25 mouse cellular contexts compared by ENCODE assay signal in genomic region chr1:87562967-87563366, GRCm38 (mm10). TPM values are rescaled to one million over a fixed set of nuclear protein-coding genes. Genes with fewer than 3 reads are reported as not detected.
DNase-seq lines count a peak whose midpoint lies in the region; ATAC-seq and TF ChIP-seq lines count a peak whose summit lies in the region.
"Had no signal": no experiment of that assay in that cellular context is flagged by ENCODE, and none has a peak within 500 bp of the region (broad histone marks: within the 10 kb centered on the region; RNA-seq: fewer than 3 reads in every experiment).

No protein-coding gene starts in this region.

- TF ChIP-seq CTCF in brain, embryonic 14.5 days (IDR thresholded peaks at IDR 0.05; ENCODE audit: borderline replicate concordance, extremely low read depth, insufficient read depth, insufficient read length) = no peak
- TF ChIP-seq CTCF in hindbrain, postnatal 0 days (IDR thresholded peaks at IDR 0.05; ENCODE audit: low read depth) = no peak

- H3K4me2 ChIP-seq in midbrain, embryonic 14.5 days (ENCODE audit: low read length) = no peak overlapping the region
- H3K4me2 ChIP-seq in midbrain, embryonic 15.5 days = no peak overlapping the region
- H3K4me2 ChIP-seq in hindbrain, postnatal 0 days (ENCODE audit: low read depth, low read length) = no peak overlapping the region

- ATAC-seq in midbrain, embryonic 14.5 days (ENCODE audit: low FRiP score, low TSS enrichment) = no peak
- no peak for ATAC-seq in midbrain, embryonic 15.5 days (replicated peaks)
- peak; percentile 55; the same call in 1 of the 2 replicates for ATAC-seq in hindbrain, postnatal 0 days
- ATAC-seq: activated CD4-positive, CD25-positive, alpha-beta regulatory T cell, adult 4 months; forebrain, embryonic 16.5 days; inflammation-experienced regulatory T-cells, adult 6 months; intestine, postnatal 0 days; Patski had no signal

- H3K4me3 ChIP-seq in midbrain, embryonic 14.5 days (replicated peaks; ENCODE audit: low read depth, low read length) = no peak overlapping the region
- H3K4me3 ChIP-seq in midbrain, embryonic 15.5 days = no peak overlapping the region
- no peak overlapping the region for H3K4me3 ChIP-seq in hindbrain, postnatal 0 days (ENCODE audit: low read length)
- H3K4me3 ChIP-seq: heart, embryonic 10.5 days had no signal

- TF ChIP-seq POLR2A in brain, embryonic 14.5 days (IDR thresholded peaks at IDR 0.05; ENCODE audit: borderline replicate concordance, extremely low read depth, insufficient read depth, insufficient read length, poor library complexity, severe bottlenecking) = no peak

- 45% methylated on average over 3 of the region's 3 CpGs for WGBS in midbrain, embryonic 14.5 days
- WGBS in midbrain, embryonic 15.5 days = 55% methylated on average over 3 of the region's 3 CpGs
- 50% methylated on average over 3 of the region's 3 CpGs for WGBS in hindbrain, postnatal 0 days

- H3K27me3 ChIP-seq in midbrain, embryonic 14.5 days (ENCODE audit: control insufficient read depth, insufficient read depth, low read length) = no peaks in the 10 kb centered on the region
- H3K27me3 ChIP-seq in midbrain, embryonic 15.5 days (replicated peaks) = no peaks in the 10 kb centered on the region
- no peaks in the 10 kb centered on the region for H3K27me3 ChIP-seq in hindbrain, postnatal 0 days (ENCODE audit: insufficient read depth, low read length)
- H3K27me3 ChIP-seq: Patski had no signal

- peak; percentile 10 for DNase-seq in heart, adult 11 months
- no peak for DNase-seq in heart, adult 8-10 months (ENCODE audit: low spot score)
- peak; percentile 48 for DNase-seq in midbrain, embryonic 14.5 days
- DNase-seq in brain, embryonic 14.5 days (ENCODE audit: low read depth) = peak; percentile 55
- DNase-seq in hindbrain, postnatal 0 days (ENCODE audit: low spot score) = peak; percentile 51
- no peak for DNase-seq in right cerebral cortex, postnatal 10 days (ENCODE audit: low spot score in 2 of 2)
- DNase-seq: adrenal gland, postnatal 25 days; cerebellum, adult 2 months; cerebellum, postnatal 10 days; gastrocnemius, postnatal 14 days; heart, postnatal 10 days; heart, postnatal 4 days had no signal

- H3K36me3 ChIP-seq in midbrain, embryonic 14.5 days (ENCODE audit: control insufficient read depth, insufficient read depth, low read length) = no peaks in the 10 kb centered on the region
- H3K36me3 ChIP-seq in midbrain, embryonic 15.5 days (replicated peaks) = no peaks in the 10 kb centered on the region
- H3K36me3 ChIP-seq in hindbrain, postnatal 0 days (ENCODE audit: insufficient read depth, low read length) = no peaks in the 10 kb centered on the region
- H3K36me3 ChIP-seq: heart, embryonic 10.5 days had no signal

- no peak overlapping the region for H3K27ac ChIP-seq in midbrain, embryonic 14.5 days (replicated peaks; ENCODE audit: low read depth, low read length)
- no peak overlapping the region for H3K27ac ChIP-seq in midbrain, embryonic 15.5 days
- H3K27ac ChIP-seq in hindbrain, postnatal 0 days = no peak overlapping the region
- H3K27ac ChIP-seq: heart, embryonic 10.5 days had no signal

- no peaks in the 10 kb centered on the region for H3K9me3 ChIP-seq in midbrain, embryonic 14.5 days (ENCODE audit: control insufficient read depth, low read length)
- H3K9me3 ChIP-seq in midbrain, embryonic 15.5 days = no peaks in the 10 kb centered on the region
- no peaks in the 10 kb centered on the region for H3K9me3 ChIP-seq in hindbrain, postnatal 0 days (ENCODE audit: low read length)
- H3K9me3 ChIP-seq: heart, embryonic 10.5 days had no signal

- no peak overlapping the region for H3K9ac ChIP-seq in midbrain, embryonic 14.5 days (replicated peaks; ENCODE audit: low read length)
- no peak overlapping the region for H3K9ac ChIP-seq in midbrain, embryonic 15.5 days
- H3K9ac ChIP-seq in hindbrain, postnatal 0 days (replicated peaks; ENCODE audit: low read length) = no peak overlapping the region

- no peaks in the 10 kb centered on the region for H3K4me1 ChIP-seq in midbrain, embryonic 14.5 days (ENCODE audit: control insufficient read depth, insufficient read depth, low read length)
- no peaks in the 10 kb centered on the region for H3K4me1 ChIP-seq in midbrain, embryonic 15.5 days
- H3K4me1 ChIP-seq in hindbrain, postnatal 0 days (ENCODE audit: insufficient read depth, low read length) = no peaks in the 10 kb centered on the region
- H3K4me1 ChIP-seq: heart, embryonic 10.5 days had no signal

RNA-seq across cellular contexts. Expression of gene Ngef, which starts 10.7 kb away (rescaled TPM):
- under 1 TPM; 0.46 to 0.59 (median 0.54) TPM for total RNA-seq in heart, adult 8-10 months (2022)
- 13.0 and 16.6 TPM in 2 replicates for polyA plus RNA-seq in midbrain, embryonic 14.5 days (2014; fragmentation: Nextera tagmentation; extraction: Ambion mirVana)
- polyA plus RNA-seq in midbrain, embryonic 15.5 days (2015; fragmentation: Nextera tagmentation; extraction: Ambion mirVana) = 22.1 and 24.4 TPM in 2 replicates
- polyA plus RNA-seq in brain, embryonic 14.5 days (2012; rRNA removed) = 9.7 and 11.9 TPM in 2 replicates
- 42.1 and 49.1 TPM in 2 replicates for total RNA-seq in hindbrain, postnatal 0 days (2014; rRNA removed)
- 32.4 and 35.6 TPM in 2 replicates for polyA plus RNA-seq in hindbrain, postnatal 0 days (2015; fragmentation: Nextera tagmentation; extraction: Ambion mirVana)
- total RNA-seq: CH12.LX; granulocyte monocyte progenitor cell, adult 5-6 weeks had no signal
- polyA plus RNA-seq: activated CD4-positive, CD25-positive, alpha-beta regulatory T cell, adult 4 months; inflammation-experienced regulatory T-cells, adult 6 months had no signal

RNA-seq across cellular contexts. Expression of gene Neu2, which starts 53.3 kb away (rescaled TPM):
- total RNA-seq in heart, adult 8-10 months (2022) = not detected
- 0.13 and 0.23 TPM in 2 replicates for polyA plus RNA-seq in midbrain, embryonic 14.5 days (2014; fragmentation: Nextera tagmentation; extraction: Ambion mirVana)
- polyA plus RNA-seq in midbrain, embryonic 15.5 days (2015; fragmentation: Nextera tagmentation; extraction: Ambion mirVana) = 0.15 and 0.46 TPM in 2 replicates
- polyA plus RNA-seq in brain, embryonic 14.5 days (2012; rRNA removed) = 0.16 and 0.22 TPM in 2 replicates
- 0.10 and 5.8 TPM in 2 replicates for total RNA-seq in hindbrain, postnatal 0 days (2014; rRNA removed)
- polyA plus RNA-seq in hindbrain, postnatal 0 days (2015; fragmentation: Nextera tagmentation; extraction: Ambion mirVana) = 0.85 and 1.2 TPM in 2 replicates
- total RNA-seq: adrenal gland, adult 18-20 months; adrenal gland, postnatal 25 days; CH12.LX; granulocyte monocyte progenitor cell, adult 5-6 weeks; heart, postnatal 10 days; heart, postnatal 4 days had no signal
- polyA plus RNA-seq: activated CD4-positive, CD25-positive, alpha-beta regulatory T cell, adult 4 months; embryonic facial prominence, embryonic 11.5 days; forebrain, embryonic 11.5 days; heart, embryonic 14.5 days; inflammation-experienced regulatory T-cells, adult 6 months had no signal

RNA-seq across cellular contexts. Expression of gene Inpp5d, which starts 57.1 kb away (rescaled TPM):
- total RNA-seq in heart, adult 8-10 months (2022) = 10 to 100 TPM in 1 of 4 experiments, 1 to 10 TPM in 3; 8.8 to 12.5 (median 9.7) TPM
- 1.9 and 4.6 TPM in 2 replicates for polyA plus RNA-seq in midbrain, embryonic 14.5 days (2014; fragmentation: Nextera tagmentation; extraction: Ambion mirVana)
- 4.8 and 5.4 TPM in 2 replicates for polyA plus RNA-seq in midbrain, embryonic 15.5 days (2015; fragmentation: Nextera tagmentation; extraction: Ambion mirVana)
- 4.6 and 4.9 TPM in 2 replicates for polyA plus RNA-seq in brain, embryonic 14.5 days (2012; rRNA removed)
- total RNA-seq in hindbrain, postnatal 0 days (2014; rRNA removed) = 7.4 and 20.1 TPM in 2 replicates
- polyA plus RNA-seq in hindbrain, postnatal 0 days (2015; fragmentation: Nextera tagmentation; extraction: Ambion mirVana) = 2.1 and 2.3 TPM in 2 replicates

Comparison
In these comparisons a context has a peak if more than half of its experiments do, and no peak if none do; other contexts are left out.
1. DNase-seq: peak in heart, adult 11 months (single experiment), midbrain, embryonic 14.5 days (single experiment), brain, embryonic 14.5 days (single experiment) and hindbrain, postnatal 0 days (single experiment); none in heart, adult 8-10 months (single experiment) and right cerebral cortex, postnatal 10 days (0 of 2).